Mouse (Mus musculus) megakaryocyte, embryonic 14.5 days (primary cell): Measurements from ENCODE around the gene Rnf183. TPM values are rescaled to one million over a fixed set of nuclear protein-coding genes. Genes with fewer than 3 reads are reported as not detected.
"Not testable (repeated sequence)": the region's sequence is repeated elsewhere in the genome, so short reads cannot be mapped to it uniquely, and the experiment has no call there.

ENCODE experiments used
- H3K27me3 ChIP-seq: replicated peaks from 2 replicates; pipeline ENCODE3; 2012; ENCODE audit warnings: inconsistent platforms
- H3K36me3 ChIP-seq: replicated peaks from 2 replicates; pipeline ENCODE3; 2012; ENCODE audit warnings: low read length, inconsistent platforms, mixed read lengths
- H3K4me1 ChIP-seq: 2 replicates; pipeline ENCODE4 v1.6.1; 2012; ENCODE audit warnings: inconsistent platforms
- H3K4me3 ChIP-seq: replicated peaks from 2 replicates; pipeline ENCODE3; 2012; ENCODE audit warnings: moderate library complexity, mild to moderate bottlenecking, inconsistent platforms
- H3K9me3 ChIP-seq: 2 replicates; pipeline ENCODE4 v1.6.1; 2012; ENCODE audit warnings: inconsistent platforms
- FLI1 ChIP-seq: IDR thresholded peaks from 2 replicates; pipeline ENCODE4 v1.6.1; 2012; ENCODE audit warnings: low read length, inconsistent platforms, mixed read lengths
- GATA1 ChIP-seq: IDR thresholded peaks from 3 replicates; pipeline ENCODE4 v1.6.1; 2012; ENCODE audit warnings: mixed read lengths, low read length, inconsistent platforms, borderline replicate concordance
- polyA plus RNA-seq: library from polyadenylated mRNA; stranded (reverse); fragments of >175 nt; gene quantifications from 2 replicates; pipeline ENCODE4 v1.2.3, GENCODE M21; 2012; ENCODE audit warnings: low replicate concordance; ENCODE audit not compliant: insufficient read depth

Gene Rnf183
- 4.9 and 10.5 TPM in 2 replicates for polyA plus RNA-seq

DNA sequence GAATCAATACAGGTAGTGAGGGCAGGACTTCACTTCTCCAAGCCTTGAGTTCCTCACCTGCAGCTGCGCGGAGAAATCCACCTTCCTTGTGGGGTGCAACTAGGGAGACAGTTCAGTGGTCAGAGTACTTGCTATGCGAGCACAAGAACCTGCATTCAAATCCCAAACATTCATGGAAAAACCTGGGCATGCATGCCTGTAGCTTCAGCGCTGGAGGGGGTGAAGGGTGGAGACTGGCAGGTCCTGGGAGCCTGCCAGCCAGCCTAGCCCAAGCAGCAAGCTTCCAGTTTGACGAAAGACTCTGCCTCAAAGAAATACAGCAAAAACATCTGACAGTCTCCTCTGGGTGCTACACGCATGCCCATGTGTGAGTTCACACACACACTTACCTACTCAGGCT is at the start of gene Rnf183:
Gene Rnf183, minus strand, starts transcription at position 172 of the 400 bp plus-strand sequence.
- Histone ChIP-seq H3K36me3 (no peaks in the 10 kb centered on the region), H3K4me3 (peak within 1 kb of the TSS; percentile 10), H3K27me3 (no peaks in the 10 kb centered on the region), H3K9me3 (0 out of 2 replicates have a peak, but pooled peaks cover 4% of the 10 kb centered on the region), H3K4me1 (peaks cover 23% of the 10 kb centered on the region)
- TF ChIP-seq FLI1 (no peak), GATA1 (no peak)

DNA sequence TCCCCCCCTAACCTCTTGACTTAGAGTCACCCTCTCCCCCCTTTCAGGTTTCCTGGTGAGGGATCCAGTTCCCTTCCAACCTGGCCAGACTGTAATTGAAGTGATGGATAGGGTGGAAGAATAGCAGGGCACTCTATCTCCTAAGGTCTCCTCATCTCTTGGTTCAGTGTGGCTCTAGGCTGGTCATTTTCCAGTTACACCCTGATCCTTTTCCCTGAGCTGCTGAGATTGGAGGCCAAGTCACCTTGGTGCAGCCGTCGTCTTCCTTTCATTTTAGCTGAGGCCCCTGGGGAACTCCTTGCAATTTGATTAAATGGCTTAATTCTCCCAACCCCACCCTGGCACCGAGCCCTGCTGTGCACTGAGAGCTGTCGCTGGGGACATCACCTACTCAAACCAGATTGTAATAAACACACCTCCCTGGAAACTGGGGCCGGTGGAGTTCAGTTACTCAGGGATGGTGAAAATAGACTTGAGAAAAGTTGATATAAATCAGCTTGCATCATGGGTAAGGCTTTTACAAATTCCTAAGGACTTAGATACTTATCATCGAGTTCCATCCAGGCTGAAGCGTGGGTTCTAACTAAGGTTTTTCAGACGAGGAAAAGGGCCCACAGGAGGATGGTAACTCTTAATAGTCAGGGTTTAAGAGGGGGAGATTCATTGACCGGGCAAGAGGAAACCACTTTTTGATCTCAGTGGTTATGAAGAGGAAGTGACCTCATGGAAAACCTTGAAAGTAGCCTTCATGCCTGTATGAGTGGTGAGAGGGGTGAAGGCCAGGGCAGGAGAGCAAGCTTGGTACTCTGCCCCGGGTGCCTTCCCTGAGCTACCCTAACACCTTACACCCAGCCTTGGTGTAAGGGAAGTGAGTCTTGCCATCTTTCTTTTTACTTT is 45.9 kb upstream of the Rnf183 start:
- TF ChIP-seq GATA1 (no peak), FLI1 (no peak)
- no peaks in the 10 kb centered on the region for H3K9me3 ChIP-seq
- peaks cover 55% of the 10 kb centered on the region for H3K4me1 ChIP-seq
- H3K27me3 ChIP-seq: peaks cover 31% of the 10 kb centered on the region
- peak overlapping the region; percentile 23 for H3K4me3 ChIP-seq
- H3K36me3 ChIP-seq: no peaks in the 10 kb centered on the region

GRCm38 (mm10) chr4:62479937-62480708 is 45.1 kb upstream of the Rnf183 start, which contains the start of gene Bspry:
Bspry (plus strand) TSS chr4:62480053.
- TF ChIP-seq GATA1: no peak
- TF ChIP-seq FLI1: no peak
- H3K27me3 ChIP-seq: peaks cover 31% of the 10 kb centered on the region
- H3K9me3 ChIP-seq: no peaks in the 10 kb centered on the region
- peaks cover 47% of the 10 kb centered on the region for H3K4me1 ChIP-seq
- peak within 1 kb of the TSS; percentile 86 for H3K4me3 ChIP-seq
- H3K36me3 ChIP-seq: no peaks in the 10 kb centered on the region

DNA sequence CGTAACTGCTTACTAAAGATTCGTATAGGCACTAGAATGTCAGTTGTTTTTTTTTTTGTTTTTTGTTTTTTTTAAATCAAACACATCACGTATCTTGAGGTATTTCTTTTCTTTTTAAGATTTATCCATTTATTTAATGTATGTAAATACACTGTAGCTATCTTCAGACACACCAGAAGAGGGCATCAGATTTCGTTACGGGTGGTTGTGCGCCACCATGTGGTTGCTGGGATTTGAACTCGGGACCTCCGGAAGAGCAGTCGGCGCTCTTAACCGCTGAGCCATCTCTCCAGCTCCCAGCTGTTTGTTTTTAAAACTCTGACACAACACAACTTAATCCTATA is 44.5 kb upstream of the Rnf183 start:
- H3K4me1 ChIP-seq: peaks cover 41% of the 10 kb centered on the region
- not testable (repeated sequence) for H3K9me3 ChIP-seq, H3K36me3 ChIP-seq
- H3K27me3 ChIP-seq: peaks cover 31% of the 10 kb centered on the region
- peak overlapping the region; percentile 86 for H3K4me3 ChIP-seq

DNA sequence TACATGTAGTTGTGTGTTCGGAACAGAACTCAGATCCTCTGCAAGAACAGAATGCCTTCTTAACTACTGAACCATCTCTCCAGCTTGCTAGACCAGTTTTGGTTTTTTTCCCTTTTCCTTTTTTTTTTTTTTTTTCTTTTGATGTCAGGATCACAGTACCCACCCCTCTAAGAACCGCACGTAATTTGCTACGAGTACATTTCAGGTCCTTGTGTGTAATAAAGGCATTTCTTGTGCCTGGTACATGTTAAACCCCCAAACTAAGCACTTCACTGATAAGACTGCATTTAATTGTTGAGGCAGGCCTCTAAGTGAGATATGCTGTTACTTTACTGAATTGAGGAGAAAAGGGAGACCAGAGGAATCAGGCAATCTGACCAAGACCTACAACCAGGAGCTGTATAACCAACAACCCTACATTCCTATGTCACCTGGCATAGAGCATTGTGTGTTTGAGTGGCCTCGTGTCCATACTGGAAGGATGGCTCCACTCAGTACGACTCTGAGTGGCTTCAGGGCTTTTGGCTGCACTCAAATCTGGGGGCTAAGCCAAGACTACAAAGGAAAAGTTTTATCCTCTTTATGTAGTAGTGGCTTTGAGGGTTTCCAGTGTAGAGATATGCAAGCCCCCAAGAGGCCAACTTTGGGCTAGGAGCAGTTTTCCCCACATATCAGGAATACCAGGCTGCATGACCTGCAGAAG is 42.6 kb upstream of the Rnf183 start:
- Histone ChIP-seq H3K4me1 (peaks cover 36% of the 10 kb centered on the region), H3K36me3 (no peaks in the 10 kb centered on the region), H3K9me3 (0 out of 2 replicates have a peak, but pooled peaks cover 2% of the 10 kb centered on the region)

DNA sequence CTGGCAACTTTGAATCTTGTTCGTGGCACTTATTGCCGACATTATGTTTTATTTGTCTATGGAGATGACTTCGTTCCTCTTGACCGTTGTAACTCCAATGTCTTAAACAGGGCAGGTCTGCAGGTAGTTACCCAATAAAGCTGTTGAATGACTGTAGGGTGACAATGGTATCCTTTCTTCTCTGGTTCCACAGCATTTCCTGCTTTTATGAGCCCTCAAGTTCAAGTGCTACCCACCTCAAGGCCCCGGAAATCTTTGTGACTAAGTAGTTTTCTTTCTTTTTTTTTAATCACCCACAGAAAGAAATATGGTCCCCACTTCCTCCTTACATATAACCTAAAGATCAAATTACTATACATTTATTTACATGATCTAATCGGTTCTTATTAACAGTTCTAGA is 40.7 kb upstream of the Rnf183 start:
- peaks cover 24% of the 10 kb centered on the region for H3K27me3 ChIP-seq
- H3K4me1 ChIP-seq: peaks cover 32% of the 10 kb centered on the region
- H3K4me3 ChIP-seq: no peak overlapping the region
- no peak for TF ChIP-seq GATA1
- 0 out of 2 replicates have a peak, but pooled peaks cover 2% of the 10 kb centered on the region for H3K9me3 ChIP-seq
- no peaks in the 10 kb centered on the region for H3K36me3 ChIP-seq

More for the DNA sequence above, 42.6 kb upstream of the Rnf183 start:
- no peak for TF ChIP-seq FLI1
- no peak for TF ChIP-seq GATA1
- Histone ChIP-seq H3K27me3 (peaks cover 31% of the 10 kb centered on the region), H3K4me3 (no peak overlapping the region)

DNA sequence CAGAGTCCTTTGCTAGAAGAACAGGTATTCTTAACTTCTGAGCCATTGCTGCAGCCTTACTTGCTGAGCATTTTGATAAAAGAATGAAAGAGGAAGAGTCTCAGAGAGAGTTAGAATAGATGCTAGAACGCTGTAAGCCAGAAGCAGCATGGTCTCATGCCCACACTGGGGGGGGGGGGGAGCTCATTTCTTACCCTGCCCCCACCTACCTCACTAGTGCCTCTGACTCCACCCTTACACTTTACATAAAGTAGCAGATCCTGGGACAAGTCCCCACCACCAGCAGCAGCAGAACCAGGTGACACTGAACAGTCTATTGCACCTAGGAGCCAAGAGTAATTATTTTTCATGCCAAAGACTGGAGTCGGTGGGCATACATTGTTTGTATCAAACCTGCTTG is 40.1 kb upstream of the Rnf183 start:
- Histone ChIP-seq H3K4me3 (no peak overlapping the region), H3K27me3 (peaks cover 22% of the 10 kb centered on the region), H3K36me3 (no peaks in the 10 kb centered on the region), H3K9me3 (0 out of 2 replicates have a peak, but pooled peaks cover 2% of the 10 kb centered on the region), H3K4me1 (peaks cover 29% of the 10 kb centered on the region)
- TF ChIP-seq FLI1 (no peak), GATA1 (no peak)

DNA sequence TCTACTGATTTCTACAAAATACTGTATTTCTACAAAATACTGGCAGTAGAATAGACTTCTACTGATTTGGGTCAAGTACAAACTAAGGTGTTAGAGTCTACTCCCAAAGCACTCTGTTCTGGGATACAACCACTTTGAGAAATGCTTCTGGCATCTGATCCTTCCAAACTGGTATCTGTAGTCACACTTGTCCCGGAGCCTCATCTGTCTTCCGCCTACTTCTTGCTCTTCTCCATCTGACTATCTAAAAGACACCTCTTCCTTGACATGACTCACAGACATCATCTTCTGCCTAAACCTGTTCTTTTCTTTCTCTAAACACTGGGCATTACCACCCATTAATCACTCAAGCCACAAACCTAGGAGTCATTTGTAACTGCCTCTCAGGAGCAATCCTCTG is 37.0 kb upstream of the Rnf183 start:
- H3K4me1 ChIP-seq: peaks cover 10% of the 10 kb centered on the region
- H3K4me3 ChIP-seq: no peak overlapping the region
- TF ChIP-seq GATA1 (no peak), FLI1 (no peak)
- H3K36me3 ChIP-seq: no peaks in the 10 kb centered on the region
- peaks cover 8% of the 10 kb centered on the region for H3K9me3 ChIP-seq
- H3K27me3 ChIP-seq: peaks cover 7% of the 10 kb centered on the region

- TF ChIP-seq FLI1 (no peak), GATA1 (no peak)
- peaks cover 6% of the 10 kb centered on the region for H3K4me1 ChIP-seq
- H3K27me3 ChIP-seq: peaks cover 6% of the 10 kb centered on the region
- H3K4me3 ChIP-seq: peak within 1 kb of the TSS; percentile 88
- H3K36me3 ChIP-seq: no peaks in the 10 kb centered on the region
- H3K9me3 ChIP-seq: peaks cover 8% of the 10 kb centered on the region
Measured at GRCm38 (mm10) chr4:62470598-62471051, 35.6 kb upstream of the Rnf183 start, which contains the start of gene Wdr31. Wdr31 (minus strand) TSS chr4:62470896.
